Mouse (Mus musculus): ENCODE data around the gene Ppm1a.

Gene Ppm1a

GRCm38 (mm10) chr12:72757086-72757485, at the start of gene Ppm1a:
Gene Ppm1a, plus strand, starts transcription at chr12:72757455.
- peak; percentile 41 for DNase-seq (ENCODE audit: low read depth, low spot score)

DNA sequence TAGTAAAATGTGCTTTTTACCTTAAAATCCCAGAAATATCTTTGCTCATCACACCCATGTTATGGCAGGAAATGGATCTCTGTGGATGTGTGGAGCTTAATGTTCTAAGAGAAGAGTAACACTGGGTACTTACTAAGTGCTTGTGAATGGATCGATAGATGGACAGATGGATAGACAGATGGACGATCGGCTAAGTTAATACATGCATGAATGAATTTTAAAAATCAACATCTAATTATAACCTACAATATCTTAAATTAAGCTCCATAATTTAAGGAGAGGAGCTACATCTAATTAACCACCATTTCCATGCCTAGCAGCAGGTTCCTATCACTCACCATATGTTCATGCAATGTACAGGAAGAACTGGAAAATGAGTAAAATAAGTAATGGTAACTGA, 47.3 kb upstream of the Ppm1a start:
- no peak for DNase-seq (ENCODE audit: low read depth, low spot score)

GRCm38 (mm10) chr12:72714896-72715295, 42.4 kb upstream of the Ppm1a start:
- DNase-seq (ENCODE audit: low read depth, low spot score) = no peak

- DNase-seq (ENCODE audit: low read depth, low spot score) = no peak
Observed at GRCm38 (mm10) chr12:72715846-72716245, 41.4 kb upstream of the Ppm1a start.

- DNase-seq (ENCODE audit: low read depth, low spot score) = no peak
Observed at GRCm38 (mm10) chr12:72719046-72719445, 38.2 kb upstream of the Ppm1a start.

- no peak for DNase-seq (ENCODE audit: low read depth, low spot score)
Observed at GRCm38 (mm10) chr12:72719452-72720087, 37.7 kb upstream of the Ppm1a start.

DNA sequence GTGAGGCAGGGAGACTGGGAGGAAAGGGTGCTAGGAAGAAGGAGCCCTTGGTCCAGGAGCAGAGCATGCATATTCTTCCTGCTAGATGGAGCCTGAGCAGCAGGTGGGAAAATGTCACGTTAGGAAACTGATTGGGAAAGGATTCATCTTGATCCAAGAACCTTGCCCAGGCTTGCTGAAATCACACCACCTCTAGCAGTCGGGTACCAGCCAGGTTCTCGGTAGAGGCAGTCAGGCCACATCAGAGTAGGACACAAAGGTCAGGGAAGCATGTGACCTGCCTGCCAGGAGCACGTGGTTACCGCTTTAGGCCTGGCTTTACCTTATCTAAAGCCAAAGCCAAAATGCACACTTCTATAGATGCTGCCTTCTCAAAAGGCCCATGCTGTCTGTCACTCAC, 35.5 kb upstream of the Ppm1a start:
- no peak for DNase-seq (ENCODE audit: low read depth, low spot score)

DNA sequence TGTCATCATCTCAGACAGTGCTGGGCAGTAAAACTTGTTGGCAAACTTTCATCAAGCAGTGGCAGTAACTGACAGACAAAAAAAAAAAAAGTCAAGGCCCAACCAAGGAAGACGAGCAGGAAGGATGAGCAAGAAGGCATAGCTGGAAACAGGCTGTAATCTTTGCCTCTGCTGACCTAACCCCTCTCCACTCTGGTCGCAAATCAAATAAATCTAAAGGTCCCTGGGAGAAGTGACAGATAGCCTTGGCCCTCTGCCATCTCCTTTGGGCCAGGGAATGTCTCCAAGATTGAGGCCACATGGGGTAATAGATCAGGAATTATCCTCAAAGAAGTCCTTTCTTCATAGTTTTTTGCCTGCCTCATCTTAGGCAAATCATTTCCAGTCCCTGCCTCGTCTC, 33.3 kb upstream of the Ppm1a start:
- peak; percentile 42 for DNase-seq (ENCODE audit: low read depth, low spot score)

GRCm38 (mm10) chr12:72727021-72727420, 30.2 kb upstream of the Ppm1a start:
- DNase-seq (ENCODE audit: low read depth, low spot score) = no peak

- no peak for DNase-seq (ENCODE audit: low read depth, low spot score)
Observed at GRCm38 (mm10) chr12:72727611-72728010, 29.6 kb upstream of the Ppm1a start.

- DNase-seq (ENCODE audit: low read depth, low spot score) = no peak
Observed at GRCm38 (mm10) chr12:72734112-72734511, 23.1 kb upstream of the Ppm1a start.

- DNase-seq (ENCODE audit: low read depth, low spot score) = peak; percentile 30
Observed at GRCm38 (mm10) chr12:72741176-72741575, 16.1 kb upstream of the Ppm1a start.

- no peak for DNase-seq (ENCODE audit: low read depth, low spot score)
Observed at GRCm38 (mm10) chr12:72744803-72745360, 12.4 kb upstream of the Ppm1a start.

- DNase-seq (ENCODE audit: low read depth, low spot score) = no peak
Observed at GRCm38 (mm10) chr12:72745486-72745885, 11.8 kb upstream of the Ppm1a start.

DNA sequence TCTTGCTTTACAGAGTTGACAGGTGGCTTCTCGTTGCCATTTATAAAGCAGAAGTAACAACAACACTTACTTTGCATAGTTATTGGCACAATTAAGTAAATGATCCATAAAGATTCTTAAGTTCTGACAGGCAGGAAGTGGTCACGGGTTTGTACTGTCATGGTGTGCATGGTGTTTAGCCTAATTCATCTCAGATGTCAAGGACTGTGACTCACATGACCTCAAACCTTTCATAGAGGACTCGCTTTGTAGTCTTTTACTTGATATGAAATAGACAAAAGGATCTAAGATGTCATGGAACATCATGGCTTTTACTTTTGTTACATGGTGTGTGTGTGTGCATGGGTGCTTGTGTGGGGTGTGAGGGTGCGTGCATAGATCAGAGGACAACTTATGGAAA, 8.9 kb upstream of the Ppm1a start:
- no peak for DNase-seq (ENCODE audit: low read depth, low spot score)

GRCm38 (mm10) chr12:72748841-72749240, 8.4 kb upstream of the Ppm1a start:
- no peak for DNase-seq (ENCODE audit: low read depth, low spot score)

DNA sequence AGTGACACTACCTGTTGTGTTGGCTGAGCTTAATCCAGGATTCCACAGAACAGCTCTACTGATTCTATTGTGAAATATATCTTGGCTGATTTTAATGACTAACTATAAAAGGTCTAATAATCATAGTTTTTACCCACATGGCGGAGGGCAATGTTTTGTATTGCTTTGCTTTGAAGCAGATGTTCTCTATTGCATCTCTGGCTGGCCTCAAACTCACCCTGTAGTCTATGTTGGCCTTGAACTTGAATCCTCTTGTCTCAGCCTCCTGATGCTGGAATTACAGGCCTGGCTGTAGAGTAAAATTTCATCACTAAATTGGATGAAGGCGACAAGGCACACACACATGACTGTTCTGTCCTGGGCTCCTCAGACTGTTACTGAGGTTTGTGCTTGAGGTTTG, 7.8 kb upstream of the Ppm1a start:
- no peak for DNase-seq (ENCODE audit: low read depth, low spot score)

GRCm38 (mm10) chr12:72750016-72750415, 7.2 kb upstream of the Ppm1a start:
- no peak for DNase-seq (ENCODE audit: low read depth, low spot score)

GRCm38 (mm10) chr12:72750606-72751005, 6.6 kb upstream of the Ppm1a start:
- no peak for DNase-seq (ENCODE audit: low read depth, low spot score)

DNA sequence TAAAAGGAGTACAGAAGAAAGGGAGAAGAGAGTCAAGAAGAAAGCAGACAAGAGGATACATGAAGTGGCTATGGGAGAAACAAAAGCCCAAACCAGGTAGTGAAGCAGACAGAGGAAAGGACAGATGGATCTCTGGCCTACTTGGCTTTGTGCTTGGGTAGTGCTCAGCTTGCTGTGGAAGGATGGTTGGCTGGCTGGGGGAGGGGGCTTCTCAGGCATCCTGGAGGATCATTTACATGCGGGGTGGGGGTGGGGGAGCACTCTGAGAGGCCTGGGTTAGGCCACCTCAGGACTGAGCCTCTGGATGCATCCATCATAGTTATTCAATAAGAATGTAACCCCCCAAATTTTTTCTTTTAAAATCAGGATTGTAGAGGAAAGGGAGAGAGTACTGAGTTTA, 341 bp downstream of the Ppm1a start:
- peak; percentile 30 for DNase-seq (ENCODE audit: low read depth, low spot score)

- DNase-seq (ENCODE audit: low read depth, low spot score) = no peak
Observed at GRCm38 (mm10) chr12:72759956-72760355, 2.7 kb downstream of the Ppm1a start.

DNA sequence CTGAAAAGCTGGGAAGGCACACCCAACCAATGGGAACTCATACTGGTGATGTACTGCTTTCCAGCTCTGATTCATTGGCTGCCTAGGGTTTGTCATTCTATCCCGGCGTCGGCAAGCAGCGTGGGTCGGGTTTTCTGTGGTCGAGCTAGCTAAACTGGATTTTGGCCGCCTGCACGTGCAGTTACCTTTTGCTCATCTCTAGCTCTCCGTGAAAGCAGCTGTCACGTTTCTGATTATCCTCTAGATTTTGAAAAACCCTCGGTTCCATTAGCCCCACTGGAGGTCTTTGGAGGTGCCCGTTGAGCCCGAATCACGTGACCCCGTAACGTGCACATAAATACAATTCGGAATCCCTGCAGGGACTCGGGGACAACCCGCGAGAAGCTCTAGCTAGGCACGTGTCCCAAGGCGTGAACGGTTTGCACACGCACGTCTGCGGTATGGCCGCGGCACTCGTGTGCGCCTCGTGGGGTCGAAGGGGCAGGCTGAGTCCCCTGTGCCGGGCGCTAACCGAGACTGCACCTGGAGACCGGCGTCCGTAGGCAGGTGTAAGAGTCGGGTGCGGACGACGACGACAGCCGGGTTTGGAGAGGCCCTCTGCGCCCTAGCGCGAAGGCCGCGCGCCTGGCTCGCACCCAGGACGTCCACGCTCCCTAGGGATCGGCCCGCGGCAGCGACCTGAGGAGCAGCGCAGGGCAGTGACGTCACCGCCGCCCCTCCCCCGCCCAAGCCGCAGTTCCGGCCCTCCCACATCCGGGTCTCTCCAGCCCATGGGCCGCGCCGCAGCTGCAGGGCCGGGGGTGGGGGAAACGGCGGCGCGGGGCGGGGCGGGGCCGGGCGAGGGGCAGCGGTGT, 3.3 kb downstream of the Ppm1a start:
- DNase-seq (ENCODE audit: low read depth, low spot score) = peak; percentile 95

GRCm38 (mm10) chr12:72761230-72761648, 4.0 kb downstream of the Ppm1a start:
- no peak for DNase-seq (ENCODE audit: low read depth, low spot score)
